Mouse (Mus musculus) hindbrain, postnatal 0 days (tissue): ENCODE measurements around the gene Nipal4. TPM values are rescaled to one million over a fixed set of nuclear protein-coding genes. Genes with fewer than 3 reads are reported as not detected.

Experiments
- ATAC-seq: fragments of 200-750 bp; cut with Nextera tagmentation; 2 replicates; pipeline ENCODE4 v1.8.0; 2017; ENCODE audit warnings: mild to moderate bottlenecking, moderate TSS enrichment, moderate library complexity
- DNase-seq: peaks from one replicate; pipeline ENCODE4 v3.0.0-alpha.2; 2015; ENCODE audit warnings: low spot score
- H3K27ac ChIP-seq: fragments of 300-500 bp; sonication (generic); 2 replicates; pipeline ENCODE4 v1.5.1; 2014; ENCODE audit warnings: mild to moderate bottlenecking
- H3K27me3 ChIP-seq: fragments of 300-500 bp; sonication (generic); 2 replicates; pipeline ENCODE4 v1.6.1; 2014; ENCODE audit warnings: low read length, mixed read lengths; ENCODE audit not compliant: insufficient read depth
- H3K36me3 ChIP-seq: fragments of 300-500 bp; sonication (generic); 2 replicates; pipeline ENCODE4 v1.6.1; 2014; ENCODE audit warnings: low read length, mixed read lengths; ENCODE audit not compliant: insufficient read depth
- H3K4me1 ChIP-seq: fragments of 300-500 bp; sonication (generic); 2 replicates; pipeline ENCODE4 v1.6.1; 2014; ENCODE audit warnings: antibody characterized with exemption, low read length, mixed read lengths; ENCODE audit not compliant: insufficient read depth
- H3K4me2 ChIP-seq: fragments of 300-500 bp; sonication (generic); 2 replicates; pipeline ENCODE4 v1.6.1; 2014; ENCODE audit warnings: low read depth, mild to moderate bottlenecking, low read length, moderate library complexity, mixed read lengths
- H3K4me3 ChIP-seq: fragments of 300-500 bp; sonication (generic); 2 replicates; pipeline ENCODE4 v1.5.1; 2014; ENCODE audit warnings: low read length
- H3K9ac ChIP-seq: fragments of 300-500 bp; sonication (generic); replicated peaks from 2 replicates; pipeline ENCODE4 v1.6.1; 2014; ENCODE audit warnings: mild to moderate bottlenecking, low read length, moderate library complexity, mixed read lengths
- H3K9me3 ChIP-seq: fragments of 300-500 bp; sonication (generic); 2 replicates; pipeline ENCODE4 v1.6.1; 2016; ENCODE audit warnings: low read length, mixed read lengths
- CTCF ChIP-seq: IDR thresholded peaks from 2 replicates; pipeline ENCODE4 v1.5.1; 2016; ENCODE audit warnings: antibody characterized with exemption, control low read depth, low read depth
- WGBS: fragments of 180-500 bp; shearing (Covaris S2); extraction: QIAGEN DNeasy Blood & Tissue Kit; methylation state at CpG from one replicate; pipeline ENCODE4 v1.1.7; 2014; 5-methylcytosine and 5-hydroxymethylcytosine counted together
- polyA plus RNA-seq: library from polyadenylated mRNA; unstranded; fragments of >200 nt; fragmentation: Nextera tagmentation; extraction: Ambion mirVana; gene quantifications from 2 replicates; pipeline ENCODE4 v1.2.1, GENCODE M21; 2015
- total RNA-seq: library from RNA; depleted of rRNA; stranded (reverse); fragments of >200 nt; gene quantifications from 2 replicates; pipeline ENCODE4 v1.2.3, GENCODE M21; 2014

Gene Nipal4
- total and polyA plus RNA-seq, 2 experiments from 2014 or later: 0.38 to 1.6 TPM

GRCm38 (mm10) chr11:46169908-46170307, 3.6 kb upstream of the Nipal4 start:
- DNase-seq (no peak), ATAC-seq (no peak)
- no peak overlapping the region for H3K27ac ChIP-seq
- no peaks in the 10 kb centered on the region for H3K36me3 ChIP-seq
- H3K4me3 ChIP-seq: no peak overlapping the region
- H3K9me3 ChIP-seq: no peaks in the 10 kb centered on the region
- WGBS: 25% methylated on average over 3 of the region's 3 CpGs
- H3K4me2 ChIP-seq: no peak overlapping the region
- no peak overlapping the region for H3K9ac ChIP-seq
- 0 out of 2 replicates have a peak, but pooled peaks cover 4% of the 10 kb centered on the region for H3K4me1 ChIP-seq
- no peaks in the 10 kb centered on the region for H3K27me3 ChIP-seq
- TF ChIP-seq CTCF: no peak

- Histone ChIP-seq H3K9ac (no peak overlapping the region), H3K36me3 (no peaks in the 10 kb centered on the region), H3K4me1 (0 out of 2 replicates have a peak, but pooled peaks cover 4% of the 10 kb centered on the region), H3K27me3 (no peaks in the 10 kb centered on the region), H3K4me3 (no peak overlapping the region), H3K4me2 (no peak overlapping the region), H3K27ac (no peak overlapping the region), H3K9me3 (no peaks in the 10 kb centered on the region)
- DNase-seq (no peak), ATAC-seq (no peak)
- WGBS: 93% methylated on average over 7 of the region's 7 CpGs
- TF ChIP-seq CTCF: no peak
These were observed 2.2 kb upstream of the Nipal4 start for GRCm38 (mm10) chr11:46168506-46168905.

- no peaks in the 10 kb centered on the region for H3K9me3 ChIP-seq
- no peaks in the 10 kb centered on the region for H3K36me3 ChIP-seq
- no peaks in the 10 kb centered on the region for H3K27me3 ChIP-seq
- no peak overlapping the region for H3K4me3 ChIP-seq
- H3K4me2 ChIP-seq: no peak overlapping the region
- H3K4me1 ChIP-seq: no peaks in the 10 kb centered on the region
- no peak for ATAC-seq
- DNase-seq: no peak
- no peak overlapping the region for H3K9ac ChIP-seq
- TF ChIP-seq CTCF: peak; percentile 51
- H3K27ac ChIP-seq: no peak overlapping the region
These were observed 8.8 kb downstream of the Nipal4 start for GRCm38 (mm10) chr11:46157462-46157861.

GRCm38 (mm10) chr11:46156945-46157344, 9.4 kb downstream of the Nipal4 start:
- H3K4me3 ChIP-seq: no peak overlapping the region
- TF ChIP-seq CTCF: no peak
- no peak for ATAC-seq
- WGBS: 88% methylated on average over 8 of the region's 8 CpGs
- H3K27me3 ChIP-seq: no peaks in the 10 kb centered on the region
- H3K4me1 ChIP-seq: no peaks in the 10 kb centered on the region
- no peaks in the 10 kb centered on the region for H3K9me3 ChIP-seq
- no peak overlapping the region for H3K27ac ChIP-seq
- DNase-seq: no peak
- H3K4me2 ChIP-seq: no peak overlapping the region
- no peak overlapping the region for H3K9ac ChIP-seq
- H3K36me3 ChIP-seq: no peaks in the 10 kb centered on the region

GRCm38 (mm10) chr11:46146619-46147018, 19.7 kb downstream of the Nipal4 start:
- Histone ChIP-seq H3K27ac (no peak overlapping the region), H3K27me3 (no peaks in the 10 kb centered on the region), H3K9ac (no peak overlapping the region), H3K4me3 (no peak overlapping the region), H3K4me2 (no peak overlapping the region), H3K9me3 (no peaks in the 10 kb centered on the region), H3K4me1 (no peaks in the 10 kb centered on the region), H3K36me3 (peaks cover 4% of the 10 kb centered on the region)
- no peak for TF ChIP-seq CTCF
- 93% methylated on average over 5 of the region's 5 CpGs for WGBS
- DNase-seq: no peak
- ATAC-seq: no peak

- WGBS: 88% methylated on average over 11 of the region's 11 CpGs
- no peak for ATAC-seq
- H3K9ac ChIP-seq: no peak overlapping the region
- peaks cover 14% of the 10 kb centered on the region for H3K36me3 ChIP-seq
- no peaks in the 10 kb centered on the region for H3K9me3 ChIP-seq
- no peak overlapping the region for H3K4me2 ChIP-seq
- no peak overlapping the region for H3K27ac ChIP-seq
- no peak overlapping the region for H3K4me3 ChIP-seq
- no peak for DNase-seq
- TF ChIP-seq CTCF: no peak
- no peaks in the 10 kb centered on the region for H3K27me3 ChIP-seq
- H3K4me1 ChIP-seq: no peaks in the 10 kb centered on the region
These were observed 21.0 kb downstream of the Nipal4 start for GRCm38 (mm10) chr11:46145163-46145875.

GRCm38 (mm10) chr11:46143342-46143741, 23.0 kb downstream of the Nipal4 start:
- Histone ChIP-seq H3K27me3 (no peaks in the 10 kb centered on the region), H3K36me3 (peaks cover 24% of the 10 kb centered on the region), H3K4me1 (no peaks in the 10 kb centered on the region), H3K27ac (no peak overlapping the region), H3K9me3 (no peaks in the 10 kb centered on the region), H3K9ac (no peak overlapping the region), H3K4me2 (no peak overlapping the region), H3K4me3 (no peak overlapping the region)
- no peak for TF ChIP-seq CTCF
- DNase-seq: no peak
- WGBS: 82% methylated on average over 6 of the region's 6 CpGs
- ATAC-seq: no peak
